Mouse (Mus musculus): Measurements from ENCODE around the gene Ghsr.
"Not testable (repeated sequence)": the region's sequence is repeated elsewhere in the genome, so short reads cannot be mapped to it uniquely, and the experiment has no call there.

Gene Ghsr

DNA sequence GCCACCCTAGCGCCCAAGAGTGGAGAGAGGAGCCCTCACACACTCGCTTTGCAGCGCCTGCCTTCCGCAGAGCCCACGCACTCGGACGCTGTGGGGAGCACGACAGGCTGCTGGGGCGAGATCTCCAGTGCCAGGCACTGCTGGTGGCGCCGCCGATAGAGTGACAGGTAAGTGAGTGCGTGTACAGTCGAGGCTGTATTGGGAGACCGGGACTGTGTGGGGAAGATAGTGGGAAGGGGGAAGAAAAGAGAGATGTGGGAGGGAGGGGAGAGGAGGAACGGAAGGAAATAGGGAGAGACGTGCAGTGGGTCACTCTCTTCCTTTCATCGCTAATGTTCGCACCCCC lies at the start of gene Ghsr:
Gene Ghsr, plus strand, starts transcription at position 76 of the 346 bp plus-strand sequence.
- DNase-seq (ENCODE audit: low spot score) = no peak

DNA sequence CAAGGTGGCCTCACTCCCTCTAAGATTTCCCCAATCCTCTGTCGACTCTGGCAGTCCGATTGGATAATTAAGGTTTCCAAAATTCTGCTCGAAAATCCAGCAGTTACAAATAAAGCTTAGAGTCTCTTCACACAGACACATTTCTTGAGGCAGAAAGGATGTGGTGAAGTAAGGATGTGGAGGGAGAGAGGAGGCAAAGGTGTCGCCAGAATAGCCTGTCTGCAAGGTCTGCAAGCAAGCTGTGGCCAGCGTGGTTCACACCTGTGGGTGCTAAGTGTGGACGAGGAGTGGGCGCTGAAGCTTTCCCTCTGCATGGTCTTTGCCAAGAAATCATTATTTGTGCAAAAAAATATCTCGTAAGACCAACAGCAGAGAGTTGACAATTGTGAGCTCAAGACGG lies 48.6 kb upstream of the Ghsr start:
- no peak for DNase-seq (ENCODE audit: low spot score)

DNA sequence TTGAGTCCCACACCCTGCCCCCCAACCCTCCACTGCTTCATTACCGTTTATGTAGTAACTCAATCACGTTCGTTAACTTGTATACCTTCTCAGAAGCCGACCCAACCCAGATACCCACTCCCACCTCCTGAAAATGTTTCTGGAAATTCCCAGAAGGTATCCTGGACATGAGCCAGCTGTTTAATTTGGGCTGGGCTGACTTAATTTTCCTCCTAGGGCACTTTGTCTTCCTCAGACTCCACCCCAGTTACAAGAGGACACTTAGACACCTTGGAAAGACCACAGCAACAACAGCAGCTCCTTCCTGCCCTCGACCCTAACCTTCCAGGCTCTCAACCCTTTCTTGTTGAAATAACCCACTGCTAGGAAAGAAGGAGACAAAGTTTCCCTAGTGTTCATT lies 47.6 kb upstream of the Ghsr start:
- DNase-seq (ENCODE audit: low spot score) = no peak

DNA sequence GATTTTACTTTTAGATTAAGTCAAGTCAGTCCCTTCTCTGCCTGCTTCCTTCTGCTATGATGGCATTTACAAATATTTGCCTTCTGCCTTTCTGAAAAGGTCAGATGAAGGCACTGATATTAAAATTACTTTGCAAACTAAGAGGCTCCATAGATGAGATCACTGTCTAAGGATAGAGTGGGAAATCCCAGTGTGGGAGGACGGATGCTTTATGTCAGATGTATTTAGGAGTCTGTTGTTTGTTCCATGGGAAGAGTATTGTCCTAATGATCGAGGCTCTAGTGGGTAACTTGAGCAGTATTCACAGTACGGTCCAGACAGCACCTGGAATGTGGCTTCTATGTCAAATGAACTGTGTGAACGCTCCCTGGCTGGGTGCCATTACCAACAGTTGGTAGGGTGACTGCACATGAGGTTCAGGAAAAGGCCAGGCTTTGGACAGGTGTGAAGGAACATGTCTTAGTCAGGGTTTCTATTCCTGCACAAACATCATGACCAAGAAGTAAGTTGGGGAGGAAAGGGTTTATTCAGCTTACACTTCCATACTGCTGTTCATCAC lies 44.4 kb upstream of the Ghsr start:
- DNase-seq (ENCODE audit: low spot score) = no peak

DNA sequence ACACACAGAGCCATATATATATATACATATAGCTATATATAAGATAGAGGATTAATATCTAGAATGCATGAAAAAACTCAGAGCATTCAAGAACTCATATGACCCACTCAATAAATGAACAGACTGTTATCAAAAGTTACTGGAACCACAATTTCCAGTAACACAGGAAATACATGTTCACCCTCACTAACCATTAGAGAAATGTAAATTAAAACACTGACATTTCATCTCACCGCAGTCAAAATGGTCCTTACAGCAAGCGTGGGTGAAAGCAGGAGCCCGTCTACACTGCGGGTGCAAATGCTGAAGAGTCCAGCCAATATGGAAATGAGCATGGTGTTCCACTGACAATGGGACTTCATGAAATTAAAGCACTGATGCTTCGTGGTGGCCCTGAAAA lies 40.4 kb upstream of the Ghsr start:
- DNase-seq (ENCODE audit: low spot score) = no peak

DNA sequence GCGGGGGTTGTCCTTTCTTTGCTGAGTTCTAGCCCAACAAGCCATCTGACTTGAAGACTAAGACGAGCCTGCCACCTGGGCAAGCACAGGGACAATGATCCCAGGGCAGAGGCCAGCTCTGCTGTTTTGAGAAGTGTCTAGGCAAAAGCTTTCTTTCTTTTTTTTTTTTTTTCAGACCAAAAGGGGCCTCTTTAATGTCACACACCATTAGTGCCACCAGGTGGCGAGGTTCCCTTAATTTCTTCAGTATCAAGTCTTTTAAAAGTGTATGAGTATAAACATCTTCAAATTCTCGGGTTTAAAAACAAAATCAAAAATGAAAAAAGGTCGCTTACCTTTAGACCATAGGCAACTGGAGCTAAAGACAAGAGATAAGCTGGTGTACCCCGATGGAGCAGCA lies 32.7 kb upstream of the Ghsr start:
- no peak for DNase-seq (ENCODE audit: low spot score)

DNA sequence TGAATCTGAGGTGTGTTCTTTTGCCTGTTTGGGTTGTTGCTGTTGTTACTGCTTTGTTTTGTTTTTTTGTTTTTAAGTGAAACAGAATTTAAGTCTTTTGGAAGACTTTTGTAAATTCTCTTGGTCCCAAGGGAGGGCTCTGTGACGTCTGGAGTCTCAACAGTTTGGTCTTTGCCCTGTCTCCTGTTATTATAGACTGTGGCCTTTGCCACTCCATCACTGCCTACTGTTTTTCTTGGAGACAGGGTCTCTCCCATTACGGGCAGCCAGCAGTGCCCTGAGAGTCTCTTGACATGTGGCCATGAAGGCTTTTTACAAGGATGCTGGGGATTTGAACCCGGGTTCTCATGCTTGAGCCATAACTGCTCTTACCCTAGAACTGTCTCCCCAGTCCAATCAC lies 32.3 kb upstream of the Ghsr start:
- DNase-seq (ENCODE audit: low spot score) = no peak

DNA sequence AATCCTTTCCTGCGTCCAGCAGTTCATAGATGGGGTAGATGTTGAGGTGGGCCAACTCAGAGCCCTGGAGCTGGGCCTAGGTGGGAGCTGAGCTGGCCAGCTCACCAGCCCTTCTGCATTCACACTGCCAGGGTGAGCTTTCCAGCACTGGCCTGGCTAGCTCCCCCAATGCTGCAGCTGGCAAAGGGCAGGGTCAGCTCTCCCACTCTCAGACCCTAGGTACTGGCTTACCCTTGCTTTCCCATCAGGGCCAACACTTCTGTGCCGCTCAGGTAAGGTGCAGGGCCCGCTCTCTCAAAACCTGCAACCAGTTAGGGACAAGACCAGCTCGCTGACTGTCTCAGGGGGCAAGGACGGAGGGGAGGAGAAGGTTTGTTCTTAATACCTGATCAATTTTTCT lies 30.4 kb upstream of the Ghsr start:
- DNase-seq (ENCODE audit: low spot score) = no peak

DNA sequence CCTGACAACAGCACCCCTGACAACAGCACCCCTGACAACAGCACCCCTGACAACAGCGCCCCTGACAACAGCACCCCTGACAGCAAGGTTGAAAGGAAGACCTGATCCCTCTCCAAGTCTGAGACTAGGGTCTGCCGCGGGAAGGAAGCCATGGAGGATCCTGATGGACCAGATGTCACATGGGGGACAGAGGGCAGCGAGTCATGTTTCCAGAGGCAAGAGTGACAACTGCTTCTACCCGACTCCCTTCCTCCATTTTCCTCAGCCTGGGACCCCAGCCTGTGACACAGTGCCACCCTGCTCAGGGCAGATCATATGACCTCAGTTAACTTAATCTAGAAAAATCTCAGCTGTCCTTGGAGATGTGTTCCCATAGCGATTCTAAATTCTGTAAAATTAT lies 28.7 kb upstream of the Ghsr start:
- DNase-seq (ENCODE audit: low spot score) = no peak

DNA sequence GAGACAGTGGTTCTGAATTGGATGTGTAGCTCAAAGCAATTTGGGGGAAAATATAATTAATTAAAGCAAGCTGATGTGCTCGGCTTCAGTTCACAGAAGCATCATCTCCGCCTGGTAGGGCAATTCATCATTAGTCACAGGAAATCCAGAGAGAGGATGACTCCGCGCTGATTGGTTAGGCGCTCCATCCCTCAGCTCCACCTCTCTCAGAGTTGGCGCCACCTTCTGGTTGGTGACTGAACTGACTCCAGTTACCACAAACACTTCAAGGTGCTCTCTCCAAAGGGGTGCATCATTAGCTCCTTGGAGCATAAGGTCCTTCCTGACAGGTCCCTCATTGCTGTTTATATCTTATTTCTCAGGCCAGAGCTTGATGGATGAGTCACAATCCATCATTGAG lies 25.6 kb upstream of the Ghsr start:
- peak; percentile 56 for DNase-seq (ENCODE audit: low spot score)

DNA sequence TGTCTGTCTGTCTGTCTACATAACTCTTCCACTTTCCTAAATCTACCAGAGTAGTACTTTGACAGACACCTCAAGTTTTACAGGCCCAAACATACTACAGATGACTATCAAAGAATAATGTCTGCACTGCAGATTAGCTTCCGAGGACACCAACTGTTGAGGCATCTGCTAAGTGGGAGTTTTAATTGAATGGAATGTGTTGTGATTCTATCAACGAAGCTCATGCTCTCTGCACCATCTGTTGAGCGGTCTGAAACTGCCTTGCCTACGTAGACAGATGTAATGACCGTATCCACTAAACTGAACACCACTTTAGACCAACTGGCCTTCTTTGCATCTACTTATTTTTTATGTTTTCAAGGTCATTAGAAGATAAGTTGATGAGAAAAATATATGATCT lies 22.7 kb upstream of the Ghsr start:
- DNase-seq (ENCODE audit: low spot score) = no peak

DNA sequence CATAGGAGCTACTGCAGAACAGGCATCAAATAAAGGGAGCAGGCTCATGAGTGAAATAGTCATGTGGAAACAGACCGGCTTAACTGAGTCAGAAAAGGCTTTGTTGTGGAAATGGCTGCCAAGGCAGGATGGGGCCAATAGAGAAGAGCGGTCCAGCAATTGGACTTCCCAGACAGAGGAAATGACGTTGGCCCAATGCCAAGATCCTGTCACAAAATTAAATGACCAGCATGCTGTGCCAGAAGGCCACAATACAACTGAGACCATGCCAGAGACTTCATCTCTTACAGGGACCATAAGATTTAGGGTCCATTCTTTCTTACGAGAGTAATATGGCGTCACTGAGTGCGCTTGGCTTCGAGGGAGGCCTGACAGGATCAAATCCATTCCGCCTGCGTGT lies 20.0 kb upstream of the Ghsr start:
- DNase-seq (ENCODE audit: low spot score) = no peak

DNA sequence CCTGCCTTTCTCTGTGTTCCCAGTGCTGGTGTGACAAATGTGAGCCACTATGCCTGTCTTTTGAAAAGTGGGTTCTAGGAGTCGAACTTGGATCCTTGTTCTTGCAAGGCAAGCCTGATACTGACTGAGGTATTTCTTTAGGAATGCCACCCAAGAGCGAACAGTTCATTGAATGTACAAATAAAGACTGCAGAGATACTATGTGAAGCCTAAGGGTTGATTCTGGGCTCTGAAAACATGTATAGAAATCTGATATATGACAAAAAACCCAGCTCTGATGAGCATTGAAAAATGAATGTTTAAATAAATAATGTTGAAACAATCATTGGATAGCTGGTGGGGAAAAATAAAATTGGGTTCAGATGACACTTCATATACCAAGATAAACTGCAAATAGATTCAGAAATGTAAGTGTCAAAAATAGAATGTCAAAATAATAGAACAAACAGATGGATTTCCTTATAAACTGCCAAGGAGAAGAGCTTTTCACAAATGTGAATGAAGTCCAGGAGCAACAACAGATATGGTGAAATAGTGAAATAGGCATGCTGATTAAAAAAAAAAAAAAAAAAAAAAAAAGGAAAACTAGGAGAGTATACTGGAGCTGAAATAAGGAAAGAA lies 11.9 kb upstream of the Ghsr start:
- DNase-seq (ENCODE audit: low spot score) = no peak

DNA sequence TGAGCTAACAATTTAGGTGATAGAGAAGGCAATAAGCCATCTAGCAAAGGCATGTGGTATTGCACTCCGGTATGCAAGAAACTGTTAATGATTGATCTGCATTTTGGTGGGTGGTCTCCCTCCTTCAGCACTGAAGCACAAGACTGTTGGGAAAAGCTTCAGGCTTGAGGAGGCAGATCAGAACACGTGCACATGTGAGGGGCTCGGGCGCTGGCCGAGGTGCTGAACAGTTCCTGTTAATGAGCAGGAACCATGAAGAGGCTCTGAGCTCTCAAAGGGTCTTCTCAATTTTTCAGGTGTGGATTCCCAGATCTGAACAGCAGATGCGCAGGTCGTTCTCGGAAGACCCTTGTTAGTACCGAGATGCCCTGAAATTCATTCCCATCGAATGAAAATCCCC lies 1.0 kb upstream of the Ghsr start:
- DNase-seq (ENCODE audit: low spot score) = peak; percentile 28

DNA sequence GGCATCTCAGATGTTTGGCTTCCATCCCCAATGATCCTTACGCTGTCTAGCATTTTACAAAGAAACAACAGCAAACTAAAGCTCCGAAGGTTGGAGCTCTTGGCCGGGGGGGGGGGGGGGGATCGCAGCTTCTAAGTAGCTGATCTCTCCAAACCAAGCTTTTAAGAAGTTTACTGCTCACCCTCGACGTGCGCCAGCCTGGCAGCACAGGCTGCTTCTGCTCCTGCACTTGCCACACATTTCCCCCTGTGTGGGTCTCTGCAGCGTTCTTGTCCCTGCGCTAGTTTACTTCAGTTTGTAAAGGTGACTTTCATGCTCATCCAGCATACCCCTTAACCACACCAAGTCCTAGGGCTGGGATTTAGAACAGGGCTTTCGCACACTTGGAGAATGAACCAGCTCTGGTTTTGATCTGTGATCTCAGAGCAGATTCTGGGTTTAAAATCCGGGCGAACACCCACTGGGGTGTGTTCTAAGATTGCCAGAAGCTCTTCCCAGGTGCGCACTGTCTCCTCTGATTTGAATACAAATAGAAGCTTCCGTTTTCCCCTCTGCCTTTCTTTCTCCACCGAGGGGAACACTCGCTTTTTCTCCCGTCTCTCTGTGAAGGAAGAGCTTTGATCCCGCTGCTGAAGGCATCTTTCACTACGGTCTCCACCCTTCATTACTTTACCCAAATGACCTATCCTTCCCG lies 422 bp upstream of the Ghsr start:
- no peak for DNase-seq (ENCODE audit: low spot score)

DNA sequence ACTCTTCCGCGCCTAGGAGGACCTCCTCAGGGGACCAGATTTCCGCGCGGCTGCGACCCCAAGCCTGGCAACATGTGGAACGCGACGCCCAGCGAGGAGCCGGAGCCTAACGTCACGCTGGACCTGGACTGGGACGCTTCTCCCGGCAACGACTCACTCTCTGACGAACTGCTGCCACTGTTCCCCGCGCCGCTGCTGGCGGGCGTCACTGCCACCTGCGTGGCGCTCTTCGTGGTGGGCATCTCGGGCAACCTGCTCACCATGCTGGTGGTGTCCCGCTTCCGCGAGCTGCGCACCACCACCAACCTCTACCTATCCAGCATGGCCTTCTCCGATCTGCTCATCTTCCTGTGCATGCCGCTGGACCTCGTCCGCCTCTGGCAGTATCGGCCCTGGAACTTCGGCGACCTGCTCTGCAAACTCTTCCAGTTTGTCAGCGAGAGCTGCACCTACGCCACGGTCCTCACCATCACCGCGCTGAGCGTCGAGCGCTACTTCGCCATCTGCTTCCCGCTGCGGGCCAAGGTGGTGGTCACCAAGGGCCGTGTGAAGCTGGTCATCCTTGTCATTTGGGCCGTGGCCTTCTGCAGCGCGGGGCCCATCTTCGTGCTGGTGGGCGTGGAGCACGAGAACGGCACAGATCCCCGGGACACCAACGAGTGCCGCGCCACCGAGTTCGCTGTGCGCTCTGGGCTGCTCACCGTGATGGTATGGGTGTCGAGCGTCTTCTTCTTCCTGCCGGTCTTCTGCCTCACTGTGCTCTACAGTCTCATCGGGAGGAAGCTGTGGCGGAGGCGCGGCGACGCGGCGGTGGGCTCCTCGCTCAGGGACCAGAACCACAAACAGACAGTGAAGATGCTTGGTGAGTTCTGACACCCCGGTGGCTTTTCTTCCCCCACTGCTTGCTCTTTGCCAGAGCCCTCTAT lies 837 bp downstream of the Ghsr start:
- no peak for DNase-seq (ENCODE audit: low spot score)

DNA sequence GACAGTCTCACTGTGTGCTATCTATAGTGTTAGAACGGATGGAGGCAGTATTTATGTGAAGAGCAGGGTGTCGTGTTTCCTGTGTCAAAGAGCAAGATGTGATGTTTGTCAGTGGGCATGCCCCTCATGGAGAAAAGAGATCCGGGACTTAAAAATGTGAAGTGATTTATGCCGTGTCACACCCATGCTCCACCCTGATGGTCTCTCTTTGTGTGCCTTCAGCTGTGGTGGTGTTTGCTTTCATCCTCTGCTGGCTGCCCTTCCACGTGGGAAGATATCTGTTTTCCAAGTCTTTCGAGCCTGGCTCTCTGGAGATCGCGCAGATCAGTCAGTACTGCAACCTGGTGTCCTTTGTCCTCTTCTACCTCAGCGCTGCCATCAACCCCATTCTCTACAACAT lies 3.2 kb downstream of the Ghsr start:
- DNase-seq (ENCODE audit: low spot score) = no peak

DNA sequence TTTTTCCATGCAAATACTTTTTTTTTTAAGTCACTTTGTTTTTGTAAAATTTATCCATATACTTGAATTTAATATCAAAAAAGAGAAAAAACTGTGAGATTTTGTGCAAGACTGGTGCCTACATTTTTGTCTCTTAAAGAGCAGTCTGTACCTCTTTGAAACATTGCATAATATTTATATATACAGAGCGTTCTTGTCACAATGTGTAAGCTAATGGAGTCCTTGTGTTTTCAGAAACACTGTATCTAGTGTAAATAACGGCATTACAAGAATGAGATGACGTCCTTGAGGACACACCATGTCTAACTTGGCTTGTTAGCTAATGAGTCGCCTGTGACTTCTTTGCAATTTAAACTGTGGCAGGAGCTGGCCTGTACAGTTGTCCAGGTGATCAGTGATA lies 6.8 kb downstream of the Ghsr start:
- DNase-seq (ENCODE audit: low spot score) = no peak

DNA sequence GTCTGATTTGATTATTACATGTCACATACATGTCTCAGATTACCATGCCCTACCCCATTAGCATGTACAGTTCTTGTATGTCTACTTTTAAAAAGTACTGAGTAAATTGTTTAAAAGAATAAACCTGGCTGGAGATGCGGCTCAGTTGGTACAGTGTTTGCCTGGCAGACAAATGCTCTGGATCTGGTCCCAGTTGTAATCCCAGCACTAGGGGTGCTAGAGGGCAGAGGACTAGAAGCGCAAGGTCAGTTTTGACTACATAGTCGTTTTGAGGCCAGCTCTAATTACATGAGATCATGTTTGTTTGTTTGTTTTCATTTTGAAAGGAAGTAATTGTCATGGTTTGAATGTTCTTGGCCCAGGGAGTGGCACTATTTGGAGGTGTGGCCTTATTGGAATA lies 13.7 kb downstream of the Ghsr start:
- no peak for DNase-seq (ENCODE audit: low spot score)

DNA sequence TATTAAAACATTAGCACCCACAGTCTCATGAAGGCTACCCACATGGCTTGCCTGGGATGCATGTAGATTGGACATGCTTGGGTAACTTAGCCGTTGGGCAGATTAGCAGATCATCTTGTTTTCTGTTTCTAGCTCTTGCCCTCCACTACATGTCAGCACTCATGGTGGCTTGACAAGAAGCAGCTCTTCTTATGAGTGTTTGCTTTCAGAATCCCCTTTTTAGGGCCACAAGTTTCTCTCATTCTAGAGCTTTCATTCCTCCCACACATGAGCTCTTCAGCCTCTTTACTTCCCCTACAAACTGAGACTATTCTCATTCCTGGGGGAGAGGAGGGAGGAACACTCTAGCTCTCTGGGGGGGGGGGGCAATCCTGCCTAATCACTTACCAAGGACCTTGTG lies 18.8 kb downstream of the Ghsr start:
- no peak for DNase-seq (ENCODE audit: low spot score)

DNA sequence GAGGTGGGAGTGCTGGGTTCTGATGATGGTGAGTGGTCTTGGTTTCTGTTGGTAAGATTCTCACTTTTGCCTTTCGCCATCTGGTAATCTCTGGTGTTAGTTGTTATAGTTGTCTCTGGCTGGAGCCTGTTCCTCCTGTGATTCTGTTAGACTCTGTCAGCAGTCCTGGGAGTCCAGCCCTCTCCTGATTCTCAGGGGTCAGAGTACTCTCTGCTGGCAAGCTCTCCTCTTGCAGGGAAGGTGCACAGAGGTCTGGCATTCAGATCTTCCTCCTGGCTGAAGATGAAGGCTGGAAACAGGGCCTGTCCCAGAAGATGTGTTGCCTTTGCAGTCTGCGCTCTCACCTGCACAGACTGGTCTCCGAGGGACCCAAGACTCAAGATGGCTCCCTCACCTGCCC lies 29.8 kb downstream of the Ghsr start:
- DNase-seq (ENCODE audit: low spot score) = not testable (repeated sequence)

DNA sequence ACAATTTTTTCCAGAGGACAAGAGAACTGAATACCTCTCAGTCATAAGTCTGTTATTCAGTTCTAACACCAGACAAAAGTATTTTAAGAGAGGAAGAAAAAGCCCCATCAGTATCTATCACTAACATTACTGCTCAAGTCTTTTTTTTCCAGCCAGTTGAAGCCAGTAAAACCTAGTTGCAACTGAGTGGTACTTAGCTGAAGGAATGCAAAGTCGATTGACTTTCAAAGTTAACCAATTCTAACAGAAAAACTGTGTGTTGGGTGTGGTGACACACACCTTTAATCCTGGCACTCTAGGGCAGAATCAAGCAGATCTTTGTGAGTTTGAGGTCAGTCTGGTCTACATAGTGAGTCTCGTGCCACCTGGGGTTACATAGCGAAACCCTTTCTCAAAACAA lies 35.3 kb downstream of the Ghsr start:
- no peak for DNase-seq (ENCODE audit: low spot score)

DNA sequence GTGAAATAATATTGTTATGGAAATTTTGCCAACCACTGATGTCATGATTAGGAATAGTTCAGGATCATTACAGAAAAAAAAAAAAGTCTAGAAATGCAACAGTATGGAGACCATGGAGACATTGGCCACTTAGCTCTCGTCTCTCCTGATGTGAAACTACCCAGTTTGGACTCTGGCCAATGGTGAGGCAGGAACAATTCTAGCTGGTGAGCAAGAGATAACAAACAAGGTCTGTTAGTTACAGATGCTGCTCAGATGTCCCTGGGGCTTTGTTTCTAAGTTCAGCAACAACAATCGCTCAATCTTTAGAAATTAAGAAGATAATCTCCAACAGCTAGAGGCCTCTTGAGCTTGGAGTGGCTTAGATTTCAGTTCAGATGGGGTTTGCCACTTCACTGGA lies 37.4 kb downstream of the Ghsr start:
- no peak for DNase-seq (ENCODE audit: low spot score)

Data from testis, postnatal 14 days (tissue).